Mouse (Mus musculus) intestine, embryonic 14.5 days (tissue): ENCODE results near the gene Six2. TPM values are rescaled to one million over a fixed set of nuclear protein-coding genes. Genes with fewer than 3 reads are reported as not detected.
A peak's percentile ranks its signal among the peaks of the same experiment; 100 is the strongest.

Experiments used
- ATAC-seq: fragments of 200-750 bp; cut with Nextera tagmentation; replicated peaks from 2 replicates; pipeline ENCODE4 v1.8.0; 2017; ENCODE audit warnings: low read depth, moderate number of reproducible peaks, moderate TSS enrichment, moderate library complexity; ENCODE audit not compliant: low FRiP score, low TSS enrichment
- DNase-seq: peaks from one replicate; pipeline ENCODE4 v3.0.0-alpha.2; 2018; ENCODE audit warnings: low spot score
- H3K27ac ChIP-seq: fragments of 300-500 bp; sonication (generic); 2 replicates; pipeline ENCODE4 v1.5.1; 2014; ENCODE audit warnings: low read depth, mild to moderate bottlenecking, control low read depth
- H3K27me3 ChIP-seq: fragments of 300-500 bp; sonication (generic); replicated peaks from 2 replicates; pipeline ENCODE4 v1.6.1; 2014; ENCODE audit warnings: low read length, control low read depth; ENCODE audit not compliant: control insufficient read depth, insufficient read depth
- H3K36me3 ChIP-seq: fragments of 300-500 bp; sonication (generic); 2 replicates; pipeline ENCODE4 v1.6.1; 2014; ENCODE audit warnings: low read length, control low read depth; ENCODE audit not compliant: control insufficient read depth, insufficient read depth
- H3K4me1 ChIP-seq: fragments of 300-500 bp; sonication (generic); replicated peaks from 2 replicates; pipeline ENCODE4 v1.6.1; 2014; ENCODE audit warnings: low read length, control low read depth, mixed read lengths; ENCODE audit not compliant: control insufficient read depth, insufficient read depth
- H3K4me2 ChIP-seq: fragments of 300-500 bp; sonication (generic); 2 replicates; pipeline ENCODE4 v1.6.1; 2014; ENCODE audit warnings: low read length
- H3K4me3 ChIP-seq: fragments of 300-500 bp; sonication (generic); 2 replicates; pipeline ENCODE4 v1.5.1; 2014; ENCODE audit warnings: low read depth, low read length, control low read depth, mixed read lengths
- H3K9ac ChIP-seq: fragments of 300-500 bp; sonication (generic); 2 replicates; pipeline ENCODE4 v1.6.1; 2014; ENCODE audit warnings: mild to moderate bottlenecking, low read length
- H3K9me3 ChIP-seq: fragments of 300-500 bp; sonication (generic); 2 replicates; pipeline ENCODE4 v1.6.1; 2016; ENCODE audit warnings: low read length, control low read depth; ENCODE audit not compliant: control insufficient read depth
- WGBS: fragments of 180-500 bp; shearing (Covaris S2); extraction: QIAGEN DNeasy Blood & Tissue Kit; methylation state at CpG from one replicate; pipeline ENCODE4 v1.1.7; 2014; 5-methylcytosine and 5-hydroxymethylcytosine counted together
- polyA plus RNA-seq: library from polyadenylated mRNA; unstranded; fragments of >200 nt; fragmentation: Nextera tagmentation; extraction: Ambion mirVana; gene quantifications from 2 replicates; pipeline ENCODE4 v1.2.1, GENCODE M21; 2014

The Six2 gene
- polyA plus RNA-seq, 1 experiment from 2014 or later = 0.22 TPM

GRCm38 (mm10) chr17:85645718-85646665 lies 42.1 kb downstream of the Six2 start:
- no peak overlapping the region for H3K27ac ChIP-seq
- peaks cover 36% of the 10 kb centered on the region for H3K27me3 ChIP-seq
- H3K4me3 ChIP-seq = peak overlapping the region; percentile 25
- peak; percentile 73 for ATAC-seq
- H3K9me3 ChIP-seq = no peaks in the 10 kb centered on the region
- peak; percentile 78 for DNase-seq
- H3K4me2 ChIP-seq = peak overlapping the region; percentile 49
- H3K9ac ChIP-seq = 0 out of 2 replicates have a peak overlapping the region, but pooled peaks have one; percentile 0
- no peaks in the 10 kb centered on the region for H3K4me1 ChIP-seq
- H3K36me3 ChIP-seq = no peaks in the 10 kb centered on the region
- 4% methylated on average over 36 of the region's 36 CpGs for WGBS

- 15% methylated on average over 10 of the region's 12 CpGs for WGBS
- Histone ChIP-seq H3K27ac (no peak overlapping the region), H3K4me3 (peak overlapping the region; percentile 25), H3K9me3 (no peaks in the 10 kb centered on the region), H3K36me3 (no peaks in the 10 kb centered on the region), H3K9ac (no peak overlapping the region), H3K4me2 (peak overlapping the region; percentile 49), H3K4me1 (no peaks in the 10 kb centered on the region), H3K27me3 (peaks cover 41% of the 10 kb centered on the region)
- DNase-seq = no peak
- no peak for ATAC-seq
Observed at GRCm38 (mm10) chr17:85645312-85645711, 42.8 kb downstream of the Six2 start.

DNA sequence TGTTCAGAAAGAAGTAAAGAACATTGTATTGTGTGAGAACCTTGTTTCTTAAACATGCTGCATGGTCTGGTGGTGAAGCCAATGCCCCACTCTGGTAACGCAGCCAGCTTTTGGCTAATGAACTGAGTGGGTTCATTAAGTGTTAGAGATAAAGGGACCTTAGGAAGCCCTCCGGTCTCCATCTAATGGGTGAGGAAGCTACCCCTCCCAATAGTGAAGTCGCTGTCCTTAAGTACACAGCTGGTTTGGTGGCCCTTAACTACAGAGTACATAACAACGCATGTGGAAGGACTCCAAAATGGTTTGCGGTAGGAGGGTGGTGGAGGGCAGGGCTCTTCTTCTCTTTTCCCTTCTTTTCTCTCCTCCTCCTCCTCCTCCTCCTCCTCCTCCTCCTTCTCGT lies 50.2 kb downstream of the Six2 start:
- H3K4me2 ChIP-seq = no peak overlapping the region
- DNase-seq (no peak), ATAC-seq (no peak)
- no peak overlapping the region for H3K27ac ChIP-seq
- no peaks in the 10 kb centered on the region for H3K36me3 ChIP-seq
- no peak overlapping the region for H3K4me3 ChIP-seq
- WGBS = 58% methylated on average over 6 of the region's 6 CpGs
- peaks cover 39% of the 10 kb centered on the region for H3K27me3 ChIP-seq
- H3K4me1 ChIP-seq = no peaks in the 10 kb centered on the region
- H3K9ac ChIP-seq = no peak overlapping the region
- no peaks in the 10 kb centered on the region for H3K9me3 ChIP-seq

Other genes with a start within 250 kb of the Six2 start
- not detected in 2 replicates for gene Six3, start 74.7 kb downstream of the Six2 start, polyA plus RNA-seq